Mouse (Mus musculus): ENCODE data around the gene Hspd1. TPM values are rescaled to one million over a fixed set of nuclear protein-coding genes. Genes with fewer than 3 reads are reported as not detected.

The Hspd1 gene
- polyA plus RNA-seq, 1 experiment from 2014 or later: 230 TPM

- Histone ChIP-seq H3K4me1 (ENCODE audit: control insufficient read depth, insufficient read depth, low read length) (peaks cover 7% of the 10 kb centered on the region; the same call in 1 of the 2 replicates), H3K27me3 (ENCODE audit: control insufficient read depth, insufficient read depth, low read length) (no peaks in the 10 kb centered on the region), H3K9me3 (ENCODE audit: control insufficient read depth, low read length) (no peaks in the 10 kb centered on the region), H3K4me3 (ENCODE audit: low read depth, low read length) (no peak overlapping the region), H3K4me2 (ENCODE audit: low read depth, low read length) (no peak overlapping the region), H3K36me3 (ENCODE audit: control insufficient read depth, insufficient read depth, low read length) (peaks cover 13% of the 10 kb centered on the region; the same call in 1 of the 2 replicates), H3K27ac (ENCODE audit: low read depth, low read length) (no peak overlapping the region), H3K9ac (replicated peaks; ENCODE audit: low read depth, low read length) (no peak overlapping the region)
- ATAC-seq (ENCODE audit: low read depth): no peak
- 93% methylated on average over 2 of the region's 2 CpGs for WGBS
Measured at GRCm38 (mm10) chr1:55092056-55092455, 4.0 kb upstream of the Hspd1 start.

DNA sequence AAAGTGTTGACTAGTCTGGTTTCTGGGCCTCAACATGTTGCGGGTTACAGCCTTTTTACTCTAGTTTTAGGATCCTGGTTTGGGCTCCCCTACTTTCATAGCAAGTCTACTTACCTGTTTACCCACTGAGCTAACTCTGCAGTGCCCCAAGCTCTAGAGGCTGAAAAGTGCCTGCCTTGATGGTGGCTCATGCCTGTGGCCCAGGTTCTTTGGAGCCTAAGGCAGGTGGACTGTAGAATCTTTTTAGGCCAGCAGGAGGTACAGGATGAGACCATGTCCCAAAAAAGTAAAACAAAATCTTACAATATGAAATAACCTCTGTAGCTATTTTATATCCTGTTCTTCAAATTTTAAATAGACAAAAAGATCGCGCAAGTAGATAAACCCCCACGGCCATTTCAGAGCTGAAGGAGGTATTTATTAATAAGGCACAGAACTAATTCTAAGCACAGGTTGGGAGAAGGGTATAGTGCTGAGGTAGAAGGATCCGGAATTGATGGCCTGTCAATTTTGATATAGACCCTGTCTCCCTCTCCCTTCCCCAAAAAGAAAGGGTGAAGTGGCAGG lies 1.5 kb upstream of the Hspd1 start:
- WGBS: 87% methylated on average over 5 of the region's 5 CpGs
- Histone ChIP-seq H3K27ac (ENCODE audit: low read depth, low read length) (no peak overlapping the region), H3K27me3 (ENCODE audit: control insufficient read depth, insufficient read depth, low read length) (no peaks in the 10 kb centered on the region), H3K4me1 (ENCODE audit: control insufficient read depth, insufficient read depth, low read length) (peaks cover 14% of the 10 kb centered on the region), H3K4me3 (ENCODE audit: low read depth, low read length) (no peak overlapping the region), H3K36me3 (ENCODE audit: control insufficient read depth, insufficient read depth, low read length) (peaks cover 13% of the 10 kb centered on the region; the same call in 1 of the 2 replicates), H3K9ac (replicated peaks; ENCODE audit: low read depth, low read length) (no peak overlapping the region; the same call in 1 of the 2 replicates), H3K4me2 (ENCODE audit: low read depth, low read length) (peak overlapping the region; percentile 66; the same call in 1 of the 2 replicates), H3K9me3 (ENCODE audit: control insufficient read depth, low read length) (no peaks in the 10 kb centered on the region)
- no peak for ATAC-seq (ENCODE audit: low read depth)

GRCm38 (mm10) chr1:55088611-55089497 lies 811 bp upstream of the Hspd1 start:
- peak overlapping the region; percentile 88 for H3K9ac ChIP-seq (replicated peaks; ENCODE audit: low read depth, low read length)
- peaks cover 18% of the 10 kb centered on the region; the same call in 1 of the 2 replicates for H3K36me3 ChIP-seq (ENCODE audit: control insufficient read depth, insufficient read depth, low read length)

GRCm38 (mm10) chr1:55087401-55087904 lies 590 bp downstream of the Hspd1 start:
- H3K9me3 ChIP-seq (ENCODE audit: control insufficient read depth, low read length): no peaks in the 10 kb centered on the region
- H3K4me3 ChIP-seq (ENCODE audit: low read depth, low read length): peak overlapping the region; percentile 94
- H3K27me3 ChIP-seq (ENCODE audit: control insufficient read depth, insufficient read depth, low read length): no peaks in the 10 kb centered on the region
- under 1% methylated on average over 48 of the region's 57 CpGs for WGBS
- peaks cover 31% of the 10 kb centered on the region for H3K36me3 ChIP-seq (ENCODE audit: control insufficient read depth, insufficient read depth, low read length)
- H3K4me1 ChIP-seq (ENCODE audit: control insufficient read depth, insufficient read depth, low read length): peaks cover 14% of the 10 kb centered on the region
- peak; percentile 64 for ATAC-seq (ENCODE audit: low read depth)
- peak overlapping the region; percentile 94 for H3K27ac ChIP-seq (ENCODE audit: low read depth, low read length)
- peak overlapping the region; percentile 94 for H3K4me2 ChIP-seq (ENCODE audit: low read depth, low read length)
- peak overlapping the region; percentile 88 for H3K9ac ChIP-seq (replicated peaks; ENCODE audit: low read depth, low read length)

More at GRCm38 (mm10) chr1:55088611-55089497, 811 bp upstream of the Hspd1 start:
- WGBS: 11% methylated on average over 16 of the region's 16 CpGs
- peak overlapping the region; percentile 94 for H3K4me3 ChIP-seq (ENCODE audit: low read depth, low read length)
- H3K9me3 ChIP-seq (ENCODE audit: control insufficient read depth, low read length): no peaks in the 10 kb centered on the region
- ATAC-seq (ENCODE audit: low read depth): no peak; the same call in 1 of the 2 replicates
- H3K4me2 ChIP-seq (ENCODE audit: low read depth, low read length): peak overlapping the region; percentile 66
- H3K4me1 ChIP-seq (ENCODE audit: control insufficient read depth, insufficient read depth, low read length): peaks cover 14% of the 10 kb centered on the region
- H3K27ac ChIP-seq (ENCODE audit: low read depth, low read length): peak overlapping the region; percentile 94
- no peaks in the 10 kb centered on the region for H3K27me3 ChIP-seq (ENCODE audit: control insufficient read depth, insufficient read depth, low read length)

DNA sequence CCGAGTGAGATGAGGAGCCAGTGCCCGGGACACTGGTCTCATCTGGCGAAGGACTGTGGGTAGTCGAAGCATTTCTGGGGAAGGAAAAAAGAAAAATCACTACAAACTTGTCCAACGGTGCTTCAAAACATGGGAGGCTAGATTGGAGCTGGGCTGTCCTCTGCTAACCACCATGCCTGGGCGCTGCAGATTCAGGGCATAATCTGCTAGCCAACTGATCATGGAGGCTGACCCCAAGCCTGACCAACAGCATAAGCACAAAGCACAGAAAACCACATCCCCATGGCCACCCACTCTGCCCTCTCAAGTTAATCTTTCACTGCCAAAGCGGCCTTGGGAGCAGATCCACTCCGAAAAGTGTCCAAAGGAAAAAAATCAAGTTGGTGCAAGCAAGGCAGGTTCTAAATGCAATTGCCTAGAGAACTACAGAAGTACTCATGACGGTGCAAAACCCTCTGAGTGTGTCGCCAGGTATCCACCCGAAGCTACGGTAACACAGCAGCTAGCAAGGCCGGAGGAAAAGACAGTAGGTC lies 1.1 kb downstream of the Hspd1 start:
- WGBS: 4% methylated on average over 13 of the region's 13 CpGs
- peaks cover 14% of the 10 kb centered on the region for H3K4me1 ChIP-seq (ENCODE audit: control insufficient read depth, insufficient read depth, low read length)
- no peak; the same call in 1 of the 2 replicates for ATAC-seq (ENCODE audit: low read depth)
- peak overlapping the region; percentile 94 for H3K4me3 ChIP-seq (ENCODE audit: low read depth, low read length)
- peak overlapping the region; percentile 94 for H3K27ac ChIP-seq (ENCODE audit: low read depth, low read length)
- no peaks in the 10 kb centered on the region for H3K27me3 ChIP-seq (ENCODE audit: control insufficient read depth, insufficient read depth, low read length)
- H3K36me3 ChIP-seq (ENCODE audit: control insufficient read depth, insufficient read depth, low read length): peaks cover 31% of the 10 kb centered on the region
- H3K9ac ChIP-seq (replicated peaks; ENCODE audit: low read depth, low read length): peak overlapping the region; percentile 88
- H3K4me2 ChIP-seq (ENCODE audit: low read depth, low read length): peak overlapping the region; percentile 94
- no peaks in the 10 kb centered on the region for H3K9me3 ChIP-seq (ENCODE audit: control insufficient read depth, low read length)

GRCm38 (mm10) chr1:55085781-55086366 lies 2.2 kb downstream of the Hspd1 start:
- Histone ChIP-seq H3K9ac (replicated peaks; ENCODE audit: low read depth, low read length) (no peak overlapping the region), H3K4me3 (ENCODE audit: low read depth, low read length) (no peak overlapping the region; the same call in 1 of the 2 replicates), H3K9me3 (ENCODE audit: control insufficient read depth, low read length) (no peaks in the 10 kb centered on the region), H3K27ac (ENCODE audit: low read depth, low read length) (no peak overlapping the region), H3K27me3 (ENCODE audit: control insufficient read depth, insufficient read depth, low read length) (no peaks in the 10 kb centered on the region), H3K36me3 (ENCODE audit: control insufficient read depth, insufficient read depth, low read length) (peaks cover 33% of the 10 kb centered on the region), H3K4me1 (ENCODE audit: control insufficient read depth, insufficient read depth, low read length) (peaks cover 14% of the 10 kb centered on the region), H3K4me2 (ENCODE audit: low read depth, low read length) (peak overlapping the region; percentile 94; the same call in 1 of the 2 replicates)
- 46% methylated on average over 7 of the region's 7 CpGs for WGBS
- ATAC-seq (ENCODE audit: low read depth): no peak

GRCm38 (mm10) chr1:55082106-55082505 lies 5.9 kb downstream of the Hspd1 start:
- Histone ChIP-seq H3K36me3 (ENCODE audit: control insufficient read depth, insufficient read depth, low read length) (peaks cover 51% of the 10 kb centered on the region), H3K9me3 (ENCODE audit: control insufficient read depth, low read length) (no peaks in the 10 kb centered on the region), H3K4me3 (ENCODE audit: low read depth, low read length) (no peak overlapping the region), H3K27me3 (ENCODE audit: control insufficient read depth, insufficient read depth, low read length) (no peaks in the 10 kb centered on the region), H3K4me2 (ENCODE audit: low read depth, low read length) (no peak overlapping the region), H3K9ac (replicated peaks; ENCODE audit: low read depth, low read length) (no peak overlapping the region), H3K27ac (ENCODE audit: low read depth, low read length) (no peak overlapping the region), H3K4me1 (ENCODE audit: control insufficient read depth, insufficient read depth, low read length) (peaks cover 7% of the 10 kb centered on the region)
- ATAC-seq (ENCODE audit: low read depth): no peak
- whole genome bisulfite sequencing: 27% methylated on average over 1 of the region's 1 CpGs

DNA sequence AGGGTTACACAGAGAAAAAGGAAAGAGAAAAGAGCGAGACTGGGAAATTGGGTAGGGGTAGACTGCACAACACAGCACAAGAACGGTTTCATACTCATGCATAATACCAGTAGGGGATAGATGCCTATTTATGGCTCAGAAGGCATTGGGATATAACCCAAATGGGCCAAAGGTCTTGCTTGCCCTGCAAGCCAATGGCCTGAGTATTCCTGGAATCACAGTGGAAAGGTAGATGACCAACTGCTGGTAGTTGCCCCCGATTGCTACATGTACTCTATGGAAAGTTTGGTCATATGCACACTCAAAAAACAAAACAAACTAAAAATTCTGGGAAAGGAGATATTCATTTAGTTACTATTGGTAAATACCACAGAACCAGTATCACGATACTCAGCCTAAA lies 8.4 kb downstream of the Hspd1 start:
- H3K4me3 ChIP-seq (ENCODE audit: low read depth, low read length): no peak overlapping the region
- H3K27ac ChIP-seq (ENCODE audit: low read depth, low read length): no peak overlapping the region
- H3K36me3 ChIP-seq (ENCODE audit: control insufficient read depth, insufficient read depth, low read length): peaks cover 58% of the 10 kb centered on the region
- no peak overlapping the region for H3K9ac ChIP-seq (replicated peaks; ENCODE audit: low read depth, low read length)
- ATAC-seq (ENCODE audit: low read depth): no peak
- no peak overlapping the region for H3K4me2 ChIP-seq (ENCODE audit: low read depth, low read length)
- H3K9me3 ChIP-seq (ENCODE audit: control insufficient read depth, low read length): no peaks in the 10 kb centered on the region
- H3K4me1 ChIP-seq (ENCODE audit: control insufficient read depth, insufficient read depth, low read length): no peaks in the 10 kb centered on the region
- WGBS: 97% methylated on average over 4 of the region's 4 CpGs
- no peaks in the 10 kb centered on the region for H3K27me3 ChIP-seq (ENCODE audit: control insufficient read depth, insufficient read depth, low read length)

Measured in neural tube, embryonic 14.5 days (tissue).